Mouse (Mus musculus): ENCODE data around the gene Yif1b.
"Not testable (repeated sequence)": the region's sequence is repeated elsewhere in the genome, so short reads cannot be mapped to it uniquely, and the experiment has no call there.

Gene Yif1b

GRCm38 (mm10) chr7:29238019-29238967 is at the start of gene Yif1b:
Gene Yif1b, plus strand, starts transcription at chr7:29238329.
- peak within 1 kb of the TSS; percentile 88 for H3K4me3 ChIP-seq (replicated peaks; ENCODE audit: low read length)
- TF ChIP-seq POU5F1 (IDR thresholded peaks at IDR 0.05; ENCODE audit: borderline replicate concordance, low read length) = no peak

GRCm38 (mm10) chr7:29194230-29194629 is 43.9 kb upstream of the Yif1b start:
- H3K4me1 ChIP-seq (replicated peaks; ENCODE audit: low read depth, low read length); H3K9me3 ChIP-seq (ENCODE audit: low read length); H3K27me3 ChIP-seq (ENCODE audit: insufficient read depth, low read length); H3K36me3 ChIP-seq (ENCODE audit: insufficient read depth, low read length); H3K4me3 ChIP-seq (replicated peaks; ENCODE audit: low read length): not testable (repeated sequence)

More at GRCm38 (mm10) chr7:29238019-29238967, at the start of gene Yif1b:
- Histone ChIP-seq H3K9me3 (ENCODE audit: low read length) (no peaks in the 10 kb centered on the region), H3K36me3 (ENCODE audit: insufficient read depth, low read length) (peaks cover 24% of the 10 kb centered on the region), H3K27me3 (ENCODE audit: insufficient read depth, low read length) (peaks cover 6% of the 10 kb centered on the region), H3K4me1 (replicated peaks; ENCODE audit: low read depth, low read length) (peaks cover 50% of the 10 kb centered on the region)

GRCm38 (mm10) chr7:29202577-29202976 is 35.6 kb upstream of the Yif1b start:
- H3K27me3 ChIP-seq (ENCODE audit: insufficient read depth, low read length) = no peaks in the 10 kb centered on the region

GRCm38 (mm10) chr7:29211013-29211412 is 27.1 kb upstream of the Yif1b start:
- H3K4me3 ChIP-seq (replicated peaks; ENCODE audit: low read length) = peak overlapping the region; percentile 67
- H3K36me3 ChIP-seq (ENCODE audit: insufficient read depth, low read length); H3K27me3 ChIP-seq (ENCODE audit: insufficient read depth, low read length): not testable (repeated sequence)
- peaks cover 24% of the 10 kb centered on the region for H3K4me1 ChIP-seq (replicated peaks; ENCODE audit: low read depth, low read length)
- peaks cover 11% of the 10 kb centered on the region for H3K9me3 ChIP-seq (ENCODE audit: low read length)

More at GRCm38 (mm10) chr7:29202577-29202976, 35.6 kb upstream of the Yif1b start:
- H3K4me3 ChIP-seq (replicated peaks; ENCODE audit: low read length) = no peak overlapping the region
- no peaks in the 10 kb centered on the region for H3K9me3 ChIP-seq (ENCODE audit: low read length)
- H3K4me1 ChIP-seq (replicated peaks; ENCODE audit: low read depth, low read length) = no peaks in the 10 kb centered on the region
- no peaks in the 10 kb centered on the region for H3K36me3 ChIP-seq (ENCODE audit: insufficient read depth, low read length)
- TF ChIP-seq POU5F1 (IDR thresholded peaks at IDR 0.05; ENCODE audit: borderline replicate concordance, low read length) = no peak
- TF ChIP-seq CTCF (conservative IDR thresholded peaks at IDR 0.05; ENCODE audit: low read length) = no peak
- no peak for TF ChIP-seq NANOG (IDR thresholded peaks at IDR 0.05; ENCODE audit: borderline replicate concordance, low read length)

- TF ChIP-seq CTCF (conservative IDR thresholded peaks at IDR 0.05; ENCODE audit: low read length) = no peak
- TF ChIP-seq POU5F1 (IDR thresholded peaks at IDR 0.05; ENCODE audit: borderline replicate concordance, low read length) = no peak
- no peak for TF ChIP-seq NANOG (IDR thresholded peaks at IDR 0.05; ENCODE audit: borderline replicate concordance, low read length)
- Histone ChIP-seq H3K27me3 (ENCODE audit: insufficient read depth, low read length) (no peaks in the 10 kb centered on the region), H3K9me3 (ENCODE audit: low read length) (peaks cover 17% of the 10 kb centered on the region), H3K36me3 (ENCODE audit: insufficient read depth, low read length) (no peaks in the 10 kb centered on the region), H3K4me1 (replicated peaks; ENCODE audit: low read depth, low read length) (peaks cover 24% of the 10 kb centered on the region), H3K4me3 (replicated peaks; ENCODE audit: low read length) (peak overlapping the region; percentile 67)
Measured at GRCm38 (mm10) chr7:29211415-29212198, 26.5 kb upstream of the Yif1b start.

GRCm38 (mm10) chr7:29212199-29212765 is 25.8 kb upstream of the Yif1b start:
- TF ChIP-seq NANOG (IDR thresholded peaks at IDR 0.05; ENCODE audit: borderline replicate concordance, low read length) = no peak
- no peak for TF ChIP-seq POU5F1 (IDR thresholded peaks at IDR 0.05; ENCODE audit: borderline replicate concordance, low read length)
- Histone ChIP-seq H3K4me3 (replicated peaks; ENCODE audit: low read length) (peak overlapping the region; percentile 67), H3K36me3 (ENCODE audit: insufficient read depth, low read length) (no peaks in the 10 kb centered on the region), H3K27me3 (ENCODE audit: insufficient read depth, low read length) (no peaks in the 10 kb centered on the region), H3K9me3 (ENCODE audit: low read length) (peaks cover 23% of the 10 kb centered on the region), H3K4me1 (replicated peaks; ENCODE audit: low read depth, low read length) (peaks cover 24% of the 10 kb centered on the region)

GRCm38 (mm10) chr7:29212775-29213560 is 25.2 kb upstream of the Yif1b start:
- Histone ChIP-seq H3K4me1 (replicated peaks; ENCODE audit: low read depth, low read length) (peaks cover 24% of the 10 kb centered on the region), H3K9me3 (ENCODE audit: low read length) (peaks cover 30% of the 10 kb centered on the region), H3K4me3 (replicated peaks; ENCODE audit: low read length) (peak overlapping the region; percentile 55)
- not testable (repeated sequence) for H3K36me3 ChIP-seq (ENCODE audit: insufficient read depth, low read length); H3K27me3 ChIP-seq (ENCODE audit: insufficient read depth, low read length)

- H3K36me3 ChIP-seq (ENCODE audit: insufficient read depth, low read length) = no peaks in the 10 kb centered on the region
- H3K9me3 ChIP-seq (ENCODE audit: low read length) = peaks cover 36% of the 10 kb centered on the region
- peak within 1 kb of the TSS; percentile 55 for H3K4me3 ChIP-seq (replicated peaks; ENCODE audit: low read length)
- no peaks in the 10 kb centered on the region for H3K27me3 ChIP-seq (ENCODE audit: insufficient read depth, low read length)
- peaks cover 24% of the 10 kb centered on the region for H3K4me1 ChIP-seq (replicated peaks; ENCODE audit: low read depth, low read length)
- TF ChIP-seq POU5F1 (IDR thresholded peaks at IDR 0.05; ENCODE audit: borderline replicate concordance, low read length) (no peak), CTCF (conservative IDR thresholded peaks at IDR 0.05; ENCODE audit: low read length) (no peak), NANOG (IDR thresholded peaks at IDR 0.05; ENCODE audit: borderline replicate concordance, low read length) (no peak)
Measured at GRCm38 (mm10) chr7:29213675-29214082, 24.4 kb upstream of the Yif1b start, which contains the start of gene Catsperg1. Gene Catsperg1, minus strand, starts transcription at chr7:29214035.

Measured in E14TG2a.4 (cell line).